Comparison of ENCODE assay signal across 8 mouse cellular contexts in genomic region chr4:105110684-105111035, GRCm38 (mm10). TPM values are rescaled to one million over a fixed set of nuclear protein-coding genes. Genes with fewer than 3 reads are reported as not detected.
DNase-seq lines count a peak whose midpoint lies in the region; ATAC-seq and TF ChIP-seq lines count a peak whose summit lies in the region.

No protein-coding gene starts in this region.

- no peaks in the 10 kb centered on the region for H3K36me3 ChIP-seq in heart, embryonic 13.5 days
- no peaks in the 10 kb centered on the region for H3K36me3 ChIP-seq in forebrain, embryonic 15.5 days
- H3K36me3 ChIP-seq in midbrain, embryonic 10.5 days = no peaks in the 10 kb centered on the region

- H3K4me2 ChIP-seq in heart, embryonic 13.5 days = peak overlapping the region; percentile 86
- peak overlapping the region; percentile 87 for H3K4me2 ChIP-seq in forebrain, embryonic 15.5 days (replicated peaks)

- peaks cover 5% of the 10 kb centered on the region; the same call in 1 of the 2 replicates for H3K27me3 ChIP-seq in heart, embryonic 13.5 days (replicated peaks)
- H3K27me3 ChIP-seq in forebrain, embryonic 15.5 days = no peaks in the 10 kb centered on the region
- H3K27me3 ChIP-seq in midbrain, embryonic 10.5 days (ENCODE audit: low read depth, poor library complexity, severe bottlenecking) = peaks cover 44% of the 10 kb centered on the region

- no peak for TF ChIP-seq CTCF in bone marrow macrophage, adult 2 months (IDR thresholded peaks at IDR 0.05; ENCODE audit: low read depth, low read length)

- peak overlapping the region; percentile 97 for H3K9ac ChIP-seq in heart, embryonic 13.5 days
- peak overlapping the region; percentile 96 for H3K9ac ChIP-seq in forebrain, embryonic 15.5 days (replicated peaks)

- intact Hi-C loops in heart, postnatal 25 days (cut with DNase I) = loop anchor here (5.0 kb wide), 1 partner anchor 73 kb away; no protein-coding TSS in a partner anchor

- DNase-seq in heart, postnatal 25 days (ENCODE audit: low spot score) = no peak
- no peak for DNase-seq in midbrain, embryonic 10.5 days (ENCODE audit: low spot score)

- 62% methylated on average over 4 of the region's 4 CpGs for WGBS in heart, embryonic 13.5 days
- 64% methylated on average over 4 of the region's 4 CpGs for WGBS in forebrain, embryonic 15.5 days
- WGBS in midbrain, embryonic 10.5 days = 66% methylated on average over 4 of the region's 4 CpGs

- H3K4me3 ChIP-seq in heart, embryonic 13.5 days = peak overlapping the region; percentile 85
- H3K4me3 ChIP-seq in bone marrow macrophage, adult 2 months (ENCODE audit: insufficient read depth, low read length) = peak overlapping the region; percentile 73; the same call in 1 of the 2 replicates
- peak overlapping the region; percentile 70 for H3K4me3 ChIP-seq in forebrain, embryonic 15.5 days
- H3K4me3 ChIP-seq in midbrain, embryonic 10.5 days = peak overlapping the region; percentile 70

- no peaks in the 10 kb centered on the region for H3K9me3 ChIP-seq in heart, embryonic 13.5 days
- no peaks in the 10 kb centered on the region for H3K9me3 ChIP-seq in forebrain, embryonic 15.5 days
- no peaks in the 10 kb centered on the region for H3K9me3 ChIP-seq in midbrain, embryonic 10.5 days (replicated peaks)

- no peak for ATAC-seq in heart, embryonic 13.5 days (ENCODE audit: extremely low read depth, insufficient number of reproducible peaks, low FRiP score, low TSS enrichment)
- ATAC-seq in forebrain, embryonic 15.5 days (replicated peaks) = no peak
- ATAC-seq in frontal cortex, adult (ENCODE audit: low TSS enrichment) = no peak
- no peak for ATAC-seq in erythroid progenitor cell, adult 5-6 weeks (replicated peaks; ENCODE audit: low FRiP score, poor library complexity, severe bottlenecking)
- ATAC-seq in inflammation-experienced regulatory T-cells, adult 6 months = no peak

- H3K4me1 ChIP-seq in heart, embryonic 13.5 days = peaks cover 22% of the 10 kb centered on the region
- H3K4me1 ChIP-seq in bone marrow macrophage, adult 2 months (ENCODE audit: control insufficient read depth, insufficient read depth, low read length) = peaks cover 8% of the 10 kb centered on the region
- H3K4me1 ChIP-seq in forebrain, embryonic 15.5 days = peaks cover 26% of the 10 kb centered on the region
- peaks cover 22% of the 10 kb centered on the region for H3K4me1 ChIP-seq in midbrain, embryonic 10.5 days

- no peak for TF ChIP-seq POLR2A in bone marrow macrophage, adult 2 months (IDR thresholded peaks at IDR 0.05; ENCODE audit: borderline replicate concordance, low read depth, low read length)

- peak overlapping the region; percentile 96 for H3K27ac ChIP-seq in heart, embryonic 13.5 days (replicated peaks)
- no peak overlapping the region for H3K27ac ChIP-seq in bone marrow macrophage, adult 2 months (ENCODE audit: insufficient read depth, low read depth, low read length)
- peak overlapping the region; percentile 81 for H3K27ac ChIP-seq in forebrain, embryonic 15.5 days (replicated peaks)
- H3K27ac ChIP-seq in midbrain, embryonic 10.5 days (replicated peaks) = peak overlapping the region; percentile 89

RNA-seq across cellular contexts. Expression of gene Prkaa2, which starts 1.0 kb away (rescaled TPM):
- 30.5 and 33.9 TPM in 2 replicates for polyA plus RNA-seq in heart, embryonic 13.5 days (2015; fragmentation: Nextera tagmentation; extraction: Ambion mirVana)
- 10 to 100 TPM; 79.5 to 80.2 TPM for total RNA-seq in heart, postnatal 25 days (2021)
- 0.09 TPM in 1 of 2 replicates, not detected in the other for polyA plus RNA-seq in bone marrow macrophage, adult 2 months (2012; ENCODE audit: insufficient read depth, insufficient read length, missing spikeins)
- polyA plus RNA-seq in forebrain, embryonic 15.5 days (2015; fragmentation: Nextera tagmentation; extraction: Ambion mirVana) = 11.2 and 11.5 TPM in 2 replicates
- 1.9 and 2.6 TPM in 2 replicates for polyA plus RNA-seq in midbrain, embryonic 10.5 days (2016; fragmentation: Nextera tagmentation; extraction: Ambion mirVana)
- not detected in 2 replicates for total RNA-seq in erythroid progenitor cell, adult 5-6 weeks (2015; ENCODE audit: low replicate concordance)
- not detected in 2 replicates for total RNA-seq in erythroid progenitor cell, adult 5-6 weeks (2017; ENCODE audit: low replicate concordance)
- polyA plus RNA-seq in inflammation-experienced regulatory T-cells, adult 6 months (2017; shearing (Covaris generic)) = not detected

RNA-seq across cellular contexts. Expression of gene Plpp3, which starts 46.5 kb away (rescaled TPM):
- 30.9 and 31.2 TPM in 2 replicates for polyA plus RNA-seq in heart, embryonic 13.5 days (2015; fragmentation: Nextera tagmentation; extraction: Ambion mirVana)
- total RNA-seq in heart, postnatal 25 days (2021) = 10 to 100 TPM; 71.9 to 74.8 TPM
- 0.43 and 0.58 TPM in 2 replicates for polyA plus RNA-seq in bone marrow macrophage, adult 2 months (2012; ENCODE audit: insufficient read depth, insufficient read length, missing spikeins)
- 74.4 and 75.6 TPM in 2 replicates for polyA plus RNA-seq in forebrain, embryonic 15.5 days (2015; fragmentation: Nextera tagmentation; extraction: Ambion mirVana)
- polyA plus RNA-seq in midbrain, embryonic 10.5 days (2016; fragmentation: Nextera tagmentation; extraction: Ambion mirVana) = 44.5 and 55.6 TPM in 2 replicates
- 0.84 and 3.2 TPM in 2 replicates for total RNA-seq in erythroid progenitor cell, adult 5-6 weeks (2015; ENCODE audit: low replicate concordance)
- 0.08 and 0.64 TPM in 2 replicates for total RNA-seq in erythroid progenitor cell, adult 5-6 weeks (2017; ENCODE audit: low replicate concordance)
- under 1 TPM in 1 of 3 experiments, not detected in 2; 0.15 TPM for polyA plus RNA-seq in inflammation-experienced regulatory T-cells, adult 6 months (2017; shearing (Covaris generic))

Comparison
In these comparisons a context has a peak if more than half of its experiments do, and no peak if none do; other contexts are left out.
1. RNA of gene Plpp3, which starts 46.5 kb away (polyA plus RNA-seq): 74.4 to 75.6 TPM in forebrain, embryonic 15.5 days, 44.5 to 55.6 TPM in midbrain, embryonic 10.5 days and 30.9 to 31.2 TPM in heart, embryonic 13.5 days; 0.43 to 0.58 TPM in bone marrow macrophage, adult 2 months and 0.15 TPM in inflammation-experienced regulatory T-cells, adult 6 months; every median in the first group is over 10 times any median in the second.
2. Peak in every context shown above with its lines, with median percentiles within 50 percentile points of each other: H3K4me3 ChIP-seq.